Mouse (Mus musculus) forebrain, embryonic 16.5 days (tissue): ENCODE results near the gene Slc35e4. TPM values are rescaled to one million over a fixed set of nuclear protein-coding genes. Genes with fewer than 3 reads are reported as not detected.

Experiments used
- ATAC-seq: fragments of 200-750 bp; cut with Nextera tagmentation; 2 replicates; pipeline ENCODE4 v1.8.0; 2017; ENCODE audit warnings: mild to moderate bottlenecking, moderate library complexity
- H3K27ac ChIP-seq: fragments of 300-500 bp; sonication (generic); 2 replicates; pipeline ENCODE4 v1.5.1; 2014; ENCODE audit warnings: low read length, control low read depth
- H3K27me3 ChIP-seq: fragments of 300-500 bp; sonication (generic); replicated peaks from 2 replicates; pipeline ENCODE4 v1.6.1; 2014; ENCODE audit warnings: low read length; ENCODE audit not compliant: control insufficient read depth, insufficient read depth
- H3K36me3 ChIP-seq: fragments of 300-500 bp; sonication (generic); 2 replicates; pipeline ENCODE4 v1.6.1; 2014; ENCODE audit not compliant: control insufficient read depth, insufficient read depth
- H3K4me1 ChIP-seq: fragments of 300-500 bp; sonication (generic); replicated peaks from 2 replicates; pipeline ENCODE4 v1.6.1; 2014; ENCODE audit warnings: low read length; ENCODE audit not compliant: control insufficient read depth, insufficient read depth
- H3K4me2 ChIP-seq: fragments of 300-500 bp; sonication (generic); 2 replicates; pipeline ENCODE4 v1.6.1; 2014; ENCODE audit warnings: mild to moderate bottlenecking, low read length, control low read depth
- H3K4me3 ChIP-seq: fragments of 300-500 bp; sonication (generic); replicated peaks from 2 replicates; pipeline ENCODE4 v1.5.1; 2014; ENCODE audit warnings: mild to moderate bottlenecking, low read length, control low read depth
- H3K9ac ChIP-seq: fragments of 300-500 bp; sonication (generic); replicated peaks from 2 replicates; pipeline ENCODE4 v1.6.1; 2014; ENCODE audit warnings: low read depth, low read length, control low read depth
- H3K9me3 ChIP-seq: fragments of 300-500 bp; sonication (generic); 2 replicates; pipeline ENCODE4 v1.6.1; 2016; ENCODE audit warnings: low read length; ENCODE audit not compliant: control insufficient read depth
- WGBS: fragments of 180-500 bp; shearing (Covaris S2); extraction: QIAGEN DNeasy Blood & Tissue Kit; methylation state at CpG from one replicate; pipeline ENCODE4 v1.1.7; 2014; 5-methylcytosine and 5-hydroxymethylcytosine counted together
- polyA plus RNA-seq: library from polyadenylated mRNA; unstranded; fragments of >200 nt; fragmentation: Nextera tagmentation; extraction: Ambion mirVana; gene quantifications from 2 replicates; pipeline ENCODE4 v1.2.1, GENCODE M21; 2015

Slc35e4 gene
- polyA plus RNA-seq, 1 experiment from 2014 or later: 14.6 TPM

- Histone ChIP-seq H3K4me2 (no peak overlapping the region), H3K27me3 (0 out of 2 replicates have a peak, but pooled peaks cover 7% of the 10 kb centered on the region), H3K9ac (no peak overlapping the region), H3K9me3 (no peaks in the 10 kb centered on the region), H3K27ac (no peak overlapping the region), H3K4me1 (peaks cover 7% of the 10 kb centered on the region), H3K4me3 (no peak overlapping the region), H3K36me3 (no peaks in the 10 kb centered on the region)
- 85% methylated on average over 13 of the region's 13 CpGs for WGBS
- ATAC-seq: no peak
Observed at GRCm38 (mm10) chr11:3937321-3937874, 22.9 kb upstream of the Slc35e4 start.

- H3K27ac ChIP-seq: peak overlapping the region; percentile 23; the same call in 1 of the 2 replicates
- ATAC-seq: peak; percentile 74
- 62% methylated on average over 3 of the region's 3 CpGs for WGBS
Observed at GRCm38 (mm10) chr11:3936318-3936717, 21.9 kb upstream of the Slc35e4 start.

GRCm38 (mm10) chr11:3935135-3935534, 20.7 kb upstream of the Slc35e4 start:
- Histone ChIP-seq H3K4me3 (no peak overlapping the region), H3K4me2 (no peak overlapping the region), H3K27ac (no peak overlapping the region), H3K9me3 (no peaks in the 10 kb centered on the region), H3K9ac (no peak overlapping the region), H3K27me3 (0 out of 2 replicates have a peak, but pooled peaks cover 7% of the 10 kb centered on the region), H3K36me3 (no peaks in the 10 kb centered on the region), H3K4me1 (peaks cover 19% of the 10 kb centered on the region)
- 65% methylated on average over 4 of the region's 4 CpGs for WGBS
- no peak for ATAC-seq

More at GRCm38 (mm10) chr11:3936318-3936717, 21.9 kb upstream of the Slc35e4 start:
- H3K27me3 ChIP-seq: 0 out of 2 replicates have a peak, but pooled peaks cover 7% of the 10 kb centered on the region
- no peaks in the 10 kb centered on the region for H3K36me3 ChIP-seq
- peaks cover 15% of the 10 kb centered on the region for H3K4me1 ChIP-seq
- H3K9ac ChIP-seq: no peak overlapping the region
- peak overlapping the region; percentile 23; the same call in 1 of the 2 replicates for H3K4me2 ChIP-seq
- H3K4me3 ChIP-seq: no peak overlapping the region
- H3K9me3 ChIP-seq: no peaks in the 10 kb centered on the region

GRCm38 (mm10) chr11:3933756-3934285, 19.4 kb upstream of the Slc35e4 start:
- no peak for ATAC-seq
- WGBS: 94% methylated on average over 9 of the region's 9 CpGs
- Histone ChIP-seq H3K4me1 (peaks cover 19% of the 10 kb centered on the region), H3K36me3 (no peaks in the 10 kb centered on the region), H3K4me2 (no peak overlapping the region), H3K4me3 (no peak overlapping the region), H3K9me3 (no peaks in the 10 kb centered on the region), H3K27ac (no peak overlapping the region), H3K9ac (no peak overlapping the region), H3K27me3 (0 out of 2 replicates have a peak, but pooled peaks cover 5% of the 10 kb centered on the region)

- peak within 1 kb of the TSS; percentile 42 for H3K4me3 ChIP-seq
- no peaks in the 10 kb centered on the region for H3K36me3 ChIP-seq
- H3K27ac ChIP-seq: no peak within 1 kb of the TSS
- ATAC-seq: peak; percentile 60
- 0 out of 2 replicates have a peak, but pooled peaks cover 3% of the 10 kb centered on the region for H3K27me3 ChIP-seq
- peak within 1 kb of the TSS; percentile 51 for H3K9ac ChIP-seq
- WGBS: under 1% methylated on average over 23 of the region's 26 CpGs
- H3K9me3 ChIP-seq: no peaks in the 10 kb centered on the region
- peak within 1 kb of the TSS; percentile 49 for H3K4me2 ChIP-seq
- H3K4me1 ChIP-seq: peaks cover 19% of the 10 kb centered on the region
Observed at GRCm38 (mm10) chr11:3931511-3932211, 17.2 kb upstream of the Slc35e4 start, which contains the start of gene Tcn2. Gene Tcn2, minus strand, starts transcription at chr11:3932159.

GRCm38 (mm10) chr11:3930931-3931330, 16.5 kb upstream of the Slc35e4 start:
- H3K4me3 ChIP-seq: no peak overlapping the region
- peaks cover 14% of the 10 kb centered on the region for H3K4me1 ChIP-seq
- H3K27ac ChIP-seq: no peak overlapping the region
- H3K9ac ChIP-seq: no peak overlapping the region
- 0 out of 2 replicates have a peak, but pooled peaks cover 3% of the 10 kb centered on the region for H3K27me3 ChIP-seq
- H3K36me3 ChIP-seq: no peaks in the 10 kb centered on the region
- H3K9me3 ChIP-seq: no peaks in the 10 kb centered on the region
- 25% methylated on average over 6 of the region's 6 CpGs for WGBS
- no peak overlapping the region for H3K4me2 ChIP-seq
- no peak for ATAC-seq

GRCm38 (mm10) chr11:3930019-3930418, 15.6 kb upstream of the Slc35e4 start:
- H3K36me3 ChIP-seq: no peaks in the 10 kb centered on the region

GRCm38 (mm10) chr11:3925916-3926315, 11.5 kb upstream of the Slc35e4 start:
- no peaks in the 10 kb centered on the region for H3K9me3 ChIP-seq
- ATAC-seq: no peak
- no peaks in the 10 kb centered on the region for H3K36me3 ChIP-seq
- no peak overlapping the region for H3K27ac ChIP-seq
- no peak overlapping the region for H3K9ac ChIP-seq
- H3K27me3 ChIP-seq: no peaks in the 10 kb centered on the region
- H3K4me2 ChIP-seq: no peak overlapping the region
- WGBS: 92% methylated on average over 10 of the region's 10 CpGs
- H3K4me3 ChIP-seq: no peak overlapping the region
- peaks cover under 1% of the 10 kb centered on the region for H3K4me1 ChIP-seq

More at GRCm38 (mm10) chr11:3930019-3930418, 15.6 kb upstream of the Slc35e4 start:
- 82% methylated on average over 4 of the region's 4 CpGs for WGBS
- Histone ChIP-seq H3K4me2 (no peak overlapping the region), H3K27ac (no peak overlapping the region), H3K4me3 (no peak overlapping the region), H3K9ac (no peak overlapping the region), H3K4me1 (peaks cover 13% of the 10 kb centered on the region), H3K9me3 (no peaks in the 10 kb centered on the region), H3K27me3 (0 out of 2 replicates have a peak, but pooled peaks cover 3% of the 10 kb centered on the region)
- ATAC-seq: no peak

GRCm38 (mm10) chr11:3922731-3923130, 8.3 kb upstream of the Slc35e4 start:
- Histone ChIP-seq H3K4me1 (no peaks in the 10 kb centered on the region), H3K9ac (no peak overlapping the region), H3K9me3 (no peaks in the 10 kb centered on the region), H3K4me2 (no peak overlapping the region), H3K27ac (no peak overlapping the region), H3K27me3 (no peaks in the 10 kb centered on the region), H3K36me3 (no peaks in the 10 kb centered on the region), H3K4me3 (no peak overlapping the region)
- 96% methylated on average over 6 of the region's 6 CpGs for WGBS
- no peak for ATAC-seq
